Mouse (Mus musculus): ENCODE measurements at regions not wholly inside any gene's neighbourhood (a gene's known extent, or its start where the extent isn't known, plus 50 kb on each side); places are given as distances from the start of the nearest gene placed in this dataset.

DNA sequence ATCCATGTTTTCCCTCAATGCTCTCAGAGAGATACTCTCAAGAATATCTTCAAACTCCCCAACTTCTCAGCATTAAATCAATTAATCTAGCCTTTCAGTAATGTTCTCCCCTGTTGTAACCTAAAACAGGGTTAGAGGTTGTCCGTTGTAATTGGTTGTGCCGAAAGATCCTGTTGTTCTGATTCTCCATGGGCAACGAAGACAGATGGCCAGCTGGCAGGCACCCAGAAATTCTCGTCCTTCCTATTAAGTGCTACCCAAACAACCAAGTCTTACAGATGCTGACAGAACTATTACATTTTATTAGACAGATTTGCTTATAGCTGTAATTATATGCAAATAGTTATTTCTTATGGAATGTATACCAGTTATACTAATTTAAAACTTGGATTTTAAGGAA is 225.9 kb upstream of the Tacr3 start:
- WGBS: 62% methylated on average over 4 of the region's 4 CpGs
- Histone ChIP-seq H3K4me3 (ENCODE audit: insufficient read depth, low read depth, low read length) (no peak overlapping the region), H3K4me1 (ENCODE audit: control insufficient read depth, insufficient read depth, low read length) (no peaks in the 10 kb centered on the region), H3K27ac (ENCODE audit: insufficient read depth, low read depth, low read length) (no peak overlapping the region), H3K36me3 (ENCODE audit: control insufficient read depth, insufficient read depth, low read length) (no peaks in the 10 kb centered on the region), H3K27me3 (replicated peaks; ENCODE audit: control insufficient read depth, insufficient read depth, low read length) (no peaks in the 10 kb centered on the region)
- TF ChIP-seq CTCF (conservative IDR thresholded peaks at IDR 0.05; ENCODE audit: insufficient read depth, insufficient read length, low read depth, low read length) (no peak), POLR2A (IDR thresholded peaks at IDR 0.05; ENCODE audit: low read depth, low read length) (no peak)
- DNase-seq: no peak

DNA sequence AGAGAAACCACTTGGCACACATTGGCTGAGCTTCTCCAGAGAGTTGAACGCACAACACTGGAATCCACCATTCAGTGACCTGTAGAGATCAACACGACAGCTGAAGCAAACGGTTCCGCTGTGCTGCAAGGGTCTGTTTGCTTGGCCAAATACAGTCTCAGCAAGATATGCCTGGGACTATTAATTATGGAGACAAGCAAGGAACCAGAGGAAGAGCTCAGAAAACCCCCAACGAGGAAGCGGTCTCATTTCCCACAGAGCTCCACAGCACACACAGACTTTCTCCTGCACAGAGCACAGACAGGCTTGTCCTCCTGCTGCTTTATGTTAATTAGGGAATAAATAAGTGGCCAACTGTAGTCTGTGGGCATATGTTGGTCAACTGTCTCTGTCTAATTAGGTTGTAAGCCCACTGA is 223.4 kb upstream of the Tacr3 start:
- Histone ChIP-seq H3K4me3 (ENCODE audit: insufficient read depth, low read depth, low read length) (no peak overlapping the region), H3K4me1 (ENCODE audit: control insufficient read depth, insufficient read depth, low read length) (no peaks in the 10 kb centered on the region), H3K27me3 (replicated peaks; ENCODE audit: control insufficient read depth, insufficient read depth, low read length) (no peaks in the 10 kb centered on the region), H3K27ac (ENCODE audit: insufficient read depth, low read depth, low read length) (no peak overlapping the region), H3K36me3 (ENCODE audit: control insufficient read depth, insufficient read depth, low read length) (no peaks in the 10 kb centered on the region)
- TF ChIP-seq CTCF (conservative IDR thresholded peaks at IDR 0.05; ENCODE audit: insufficient read depth, insufficient read length, low read depth, low read length) (no peak), POLR2A (IDR thresholded peaks at IDR 0.05; ENCODE audit: low read depth, low read length) (no peak)
- 24% methylated on average over 6 of the region's 6 CpGs for WGBS
- no peak for DNase-seq

DNA sequence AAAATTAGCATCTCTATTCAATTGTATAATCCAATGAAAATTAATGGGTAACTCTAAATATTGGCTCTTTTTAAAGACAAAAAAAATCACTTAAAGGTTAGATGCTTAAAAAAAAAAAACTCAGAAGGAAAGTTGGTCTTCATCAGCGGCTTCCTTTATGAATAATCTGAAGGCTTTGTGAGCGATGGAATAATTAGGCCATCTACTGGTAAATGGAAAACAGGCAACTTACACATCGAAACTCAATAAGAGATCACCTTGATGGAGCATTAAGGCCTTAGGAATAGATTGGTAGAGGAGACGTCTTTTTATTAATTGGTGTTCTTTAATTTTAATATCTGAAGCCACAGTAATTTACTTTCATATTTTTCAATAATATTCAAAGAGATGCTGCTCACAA is 218.6 kb upstream of the Tacr3 start:
- no peak for DNase-seq
- Histone ChIP-seq H3K4me1 (ENCODE audit: control insufficient read depth, insufficient read depth, low read length) (no peaks in the 10 kb centered on the region), H3K27me3 (replicated peaks; ENCODE audit: control insufficient read depth, insufficient read depth, low read length) (no peaks in the 10 kb centered on the region), H3K36me3 (ENCODE audit: control insufficient read depth, insufficient read depth, low read length) (no peaks in the 10 kb centered on the region), H3K4me3 (ENCODE audit: insufficient read depth, low read depth, low read length) (no peak overlapping the region), H3K27ac (ENCODE audit: insufficient read depth, low read depth, low read length) (no peak overlapping the region)
- TF ChIP-seq POLR2A (IDR thresholded peaks at IDR 0.05; ENCODE audit: low read depth, low read length) (no peak), CTCF (conservative IDR thresholded peaks at IDR 0.05; ENCODE audit: insufficient read depth, insufficient read length, low read depth, low read length) (no peak)
- 62% methylated on average over 4 of the region's 4 CpGs for WGBS

DNA sequence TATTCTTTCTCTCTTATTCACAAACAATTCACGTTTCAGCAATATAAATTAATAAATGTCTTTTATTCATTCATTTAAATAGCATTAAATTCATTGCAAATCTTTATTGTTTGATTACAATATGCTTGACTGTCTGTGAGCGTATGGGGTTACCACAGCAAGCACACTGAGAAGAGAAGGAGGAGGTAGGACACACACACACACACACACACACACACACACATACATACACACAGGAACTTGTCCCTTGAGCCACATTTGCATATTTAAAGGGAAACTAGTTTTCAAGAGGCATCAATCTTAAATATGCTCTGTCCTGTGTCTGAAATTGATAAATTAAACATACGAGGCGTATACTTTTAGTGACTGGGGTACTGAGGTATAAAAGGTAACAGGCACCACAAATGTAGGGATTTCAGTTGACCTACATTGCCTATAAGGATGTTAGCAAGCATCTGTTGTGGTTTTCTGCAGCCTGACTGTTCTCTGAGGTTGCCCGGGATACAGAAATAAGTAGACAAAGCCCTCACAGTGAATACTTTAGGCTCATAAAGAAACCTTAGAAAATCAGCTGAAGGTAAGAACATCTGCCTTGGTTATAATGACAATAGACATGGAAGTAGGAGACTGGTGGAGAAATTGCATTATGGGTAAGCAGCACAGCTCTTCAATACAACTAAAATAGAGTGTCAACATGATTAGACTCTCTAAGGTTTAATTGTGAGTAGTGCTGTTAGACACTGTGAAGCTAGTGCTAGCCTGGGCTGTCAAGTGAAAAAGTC is 217.1 kb upstream of the Tacr3 start:
- Histone ChIP-seq H3K4me1 (ENCODE audit: control insufficient read depth, insufficient read depth, low read length) (no peaks in the 10 kb centered on the region), H3K36me3 (ENCODE audit: control insufficient read depth, insufficient read depth, low read length) (no peaks in the 10 kb centered on the region), H3K27ac (ENCODE audit: insufficient read depth, low read depth, low read length) (no peak overlapping the region), H3K27me3 (replicated peaks; ENCODE audit: control insufficient read depth, insufficient read depth, low read length) (no peaks in the 10 kb centered on the region), H3K4me3 (ENCODE audit: insufficient read depth, low read depth, low read length) (no peak overlapping the region)
- WGBS: 74% methylated on average over 5 of the region's 5 CpGs
- no peak for DNase-seq
- TF ChIP-seq POLR2A (IDR thresholded peaks at IDR 0.05; ENCODE audit: low read depth, low read length): no peak
- TF ChIP-seq CTCF (conservative IDR thresholded peaks at IDR 0.05; ENCODE audit: insufficient read depth, insufficient read length, low read depth, low read length): no peak

DNA sequence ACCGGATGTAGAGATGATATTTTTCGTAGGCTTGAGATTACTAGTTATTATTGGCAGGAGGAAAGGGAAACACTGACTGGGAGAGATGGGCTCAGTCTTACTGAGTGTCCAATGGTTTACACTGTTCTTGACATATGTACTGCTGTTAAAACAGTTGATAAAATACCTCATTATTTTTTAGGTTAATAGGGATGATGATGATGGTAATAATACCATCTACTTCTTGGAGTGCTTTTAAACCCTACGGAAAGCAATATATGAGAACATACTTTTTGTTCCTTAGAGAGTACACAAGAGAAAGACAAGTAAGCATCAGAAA is 216.6 kb upstream of the Tacr3 start:
- 91% methylated on average over 3 of the region's 3 CpGs for WGBS
- Histone ChIP-seq H3K4me1 (ENCODE audit: control insufficient read depth, insufficient read depth, low read length) (no peaks in the 10 kb centered on the region), H3K27ac (ENCODE audit: insufficient read depth, low read depth, low read length) (no peak overlapping the region), H3K27me3 (replicated peaks; ENCODE audit: control insufficient read depth, insufficient read depth, low read length) (no peaks in the 10 kb centered on the region), H3K4me3 (ENCODE audit: insufficient read depth, low read depth, low read length) (no peak overlapping the region), H3K36me3 (ENCODE audit: control insufficient read depth, insufficient read depth, low read length) (no peaks in the 10 kb centered on the region)
- no peak for TF ChIP-seq POLR2A (IDR thresholded peaks at IDR 0.05; ENCODE audit: low read depth, low read length)
- no peak for DNase-seq

DNA sequence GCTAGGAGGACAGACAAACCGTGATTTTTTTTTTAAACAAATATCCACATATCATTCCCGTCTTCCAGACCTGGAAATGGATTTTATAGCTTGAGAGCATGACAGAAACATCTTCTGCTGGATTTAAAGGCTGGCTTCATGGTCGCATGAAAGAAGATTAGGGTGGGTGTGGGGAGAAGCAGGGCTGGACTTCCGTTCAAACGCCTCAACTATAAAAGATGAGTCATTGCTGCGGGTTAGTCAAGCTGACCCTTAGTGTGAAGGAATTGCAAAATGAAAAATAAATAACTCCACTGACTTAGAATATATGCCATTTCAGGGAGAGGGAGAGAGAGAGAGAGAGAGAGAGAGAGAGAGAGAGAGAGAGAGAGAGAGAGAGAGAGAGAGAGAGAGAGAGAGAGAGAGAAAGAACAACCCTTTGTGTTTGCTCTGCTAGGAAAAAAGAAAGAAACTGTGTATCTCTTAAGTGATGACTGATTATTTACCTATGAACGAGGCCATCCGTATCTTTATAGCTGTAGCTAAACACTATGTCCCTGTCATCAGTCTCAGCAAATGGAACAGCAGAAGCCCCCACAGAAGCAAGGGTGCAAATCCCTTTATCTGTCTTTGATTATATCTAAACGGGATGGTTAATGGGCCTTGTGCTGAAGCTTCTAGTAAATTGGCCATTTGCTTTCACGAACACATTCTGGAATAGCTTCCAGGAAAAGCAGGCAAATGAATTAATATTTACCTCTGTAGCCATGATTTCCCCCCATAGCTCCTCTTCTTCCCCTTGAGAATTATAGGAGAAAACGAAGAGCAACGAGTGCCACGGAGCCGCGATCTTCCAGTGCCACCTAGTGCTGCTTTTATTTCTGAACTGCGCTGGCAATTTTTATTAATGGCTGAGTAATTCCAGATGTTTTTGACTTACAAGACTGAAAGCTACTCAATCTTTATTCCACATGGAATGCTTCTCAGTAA is 199.4 kb upstream of the Tacr3 start:
- TF ChIP-seq CTCF (conservative IDR thresholded peaks at IDR 0.05; ENCODE audit: insufficient read depth, insufficient read length, low read depth, low read length): peak; percentile 66
- no peak for TF ChIP-seq POLR2A (IDR thresholded peaks at IDR 0.05; ENCODE audit: low read depth, low read length)
- DNase-seq: peak; percentile 38
- H3K27ac ChIP-seq (ENCODE audit: insufficient read depth, low read depth, low read length): no peak overlapping the region
- 14% methylated on average over 16 of the region's 16 CpGs for WGBS
- H3K4me1 ChIP-seq (ENCODE audit: control insufficient read depth, insufficient read depth, low read length): no peaks in the 10 kb centered on the region
- H3K4me3 ChIP-seq (ENCODE audit: insufficient read depth, low read depth, low read length): no peak overlapping the region
- no peaks in the 10 kb centered on the region for H3K36me3 ChIP-seq (ENCODE audit: control insufficient read depth, insufficient read depth, low read length)
- H3K27me3 ChIP-seq (replicated peaks; ENCODE audit: control insufficient read depth, insufficient read depth, low read length): no peaks in the 10 kb centered on the region

DNA sequence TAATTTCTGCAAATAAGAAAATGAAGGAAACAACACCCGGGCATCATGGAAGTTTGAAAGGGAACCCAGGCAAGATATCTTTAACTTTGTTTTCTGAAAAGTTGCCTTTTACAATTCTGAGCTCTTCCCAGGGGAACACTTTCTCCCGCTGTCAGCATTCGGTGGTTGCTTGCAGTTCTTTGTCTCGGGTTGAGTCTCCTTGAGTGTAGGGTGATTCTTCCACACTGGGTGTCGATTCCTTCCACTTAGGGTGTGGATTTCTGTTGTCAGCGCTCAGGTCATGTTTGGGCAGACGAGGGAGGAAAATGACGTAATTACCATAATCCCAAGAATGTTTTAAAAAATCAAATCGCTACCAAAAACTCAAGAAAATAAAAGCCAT is 198.7 kb upstream of the Tacr3 start:
- no peak overlapping the region for H3K4me3 ChIP-seq (ENCODE audit: insufficient read depth, low read depth, low read length)
- WGBS: 29% methylated on average over 9 of the region's 9 CpGs
- no peaks in the 10 kb centered on the region for H3K27me3 ChIP-seq (replicated peaks; ENCODE audit: control insufficient read depth, insufficient read depth, low read length)

More for the DNA sequence above, 198.7 kb upstream of the Tacr3 start:
- TF ChIP-seq POLR2A (IDR thresholded peaks at IDR 0.05; ENCODE audit: low read depth, low read length): no peak
- no peak for TF ChIP-seq CTCF (conservative IDR thresholded peaks at IDR 0.05; ENCODE audit: insufficient read depth, insufficient read length, low read depth, low read length)
- H3K4me1 ChIP-seq (ENCODE audit: control insufficient read depth, insufficient read depth, low read length): no peaks in the 10 kb centered on the region
- H3K27ac ChIP-seq (ENCODE audit: insufficient read depth, low read depth, low read length): no peak overlapping the region
- H3K36me3 ChIP-seq (ENCODE audit: control insufficient read depth, insufficient read depth, low read length): no peaks in the 10 kb centered on the region
- DNase-seq: no peak

Data from kidney, adult 2 months (tissue).